Mouse (Mus musculus) embryonic facial prominence, embryonic 15.5 days (tissue): ENCODE data around the gene Plekhg3. TPM values are rescaled to one million over a fixed set of nuclear protein-coding genes. Genes with fewer than 3 reads are reported as not detected.
A peak's percentile ranks its signal among the peaks of the same experiment; 100 is the strongest.

Experiments
- ATAC-seq: fragments of 200-750 bp; cut with Nextera tagmentation; 2 replicates; pipeline ENCODE4 v1.8.0; 2017; ENCODE audit warnings: low read depth, moderate TSS enrichment; ENCODE audit not compliant: insufficient number of reproducible peaks, low FRiP score, low TSS enrichment
- H3K27ac ChIP-seq: fragments of 300-500 bp; sonication (generic); replicated peaks from 2 replicates; pipeline ENCODE4 v1.5.1; 2015; ENCODE audit warnings: mild to moderate bottlenecking, inconsistent platforms
- H3K27me3 ChIP-seq: fragments of 300-500 bp; sonication (generic); 2 replicates; pipeline ENCODE4 v1.6.1; 2015; ENCODE audit warnings: inconsistent platforms
- H3K36me3 ChIP-seq: fragments of 300-500 bp; sonication (generic); 2 replicates; pipeline ENCODE4 v1.6.1; 2015; ENCODE audit warnings: mild to moderate bottlenecking, inconsistent platforms
- H3K4me1 ChIP-seq: fragments of 300-500 bp; sonication (generic); 2 replicates; pipeline ENCODE4 v1.6.1; 2015; ENCODE audit warnings: inconsistent platforms
- H3K4me2 ChIP-seq: fragments of 300-500 bp; sonication (generic); replicated peaks from 2 replicates; pipeline ENCODE4 v1.6.1; 2015; ENCODE audit warnings: mild to moderate bottlenecking, inconsistent platforms
- H3K4me3 ChIP-seq: fragments of 300-500 bp; sonication (generic); replicated peaks from 2 replicates; pipeline ENCODE4 v1.5.1; 2015; ENCODE audit warnings: mild to moderate bottlenecking, inconsistent platforms
- H3K9ac ChIP-seq: fragments of 300-500 bp; sonication (generic); 2 replicates; pipeline ENCODE4 v1.6.1; 2015; ENCODE audit warnings: inconsistent platforms
- H3K9me3 ChIP-seq: fragments of 300-500 bp; sonication (generic); replicated peaks from 2 replicates; pipeline ENCODE4 v1.6.1; 2016; ENCODE audit warnings: inconsistent platforms
- WGBS: fragments of 180-500 bp; shearing (Covaris S2); methylation state at CpG from one replicate; pipeline ENCODE4 v1.1.7; 2015; 5-methylcytosine and 5-hydroxymethylcytosine counted together
- polyA plus RNA-seq: library from polyadenylated mRNA; unstranded; fragments of >200 nt; fragmentation: Nextera tagmentation; extraction: Ambion mirVana; gene quantifications from 2 replicates; pipeline ENCODE4 v1.2.1, GENCODE M21; 2015

Plekhg3 gene
- polyA plus RNA-seq, 1 experiment from 2014 or later: 8.9 TPM

GRCm38 (mm10) chr12:76540169-76540568 lies 9.5 kb downstream of the Plekhg3 start:
- 86% methylated on average over 3 of the region's 3 CpGs for WGBS

GRCm38 (mm10) chr12:76540701-76541221 lies 10.1 kb downstream of the Plekhg3 start:
- Histone ChIP-seq H3K27ac (peak overlapping the region; percentile 48; the same call in 1 of the 2 replicates), H3K36me3 (no peaks in the 10 kb centered on the region), H3K4me3 (no peak overlapping the region), H3K9me3 (no peaks in the 10 kb centered on the region), H3K27me3 (no peaks in the 10 kb centered on the region), H3K4me1 (peaks cover 18% of the 10 kb centered on the region), H3K4me2 (no peak overlapping the region), H3K9ac (no peak overlapping the region)
- ATAC-seq: no peak
- WGBS: 73% methylated on average over 10 of the region's 10 CpGs

More at GRCm38 (mm10) chr12:76540169-76540568, 9.5 kb downstream of the Plekhg3 start:
- Histone ChIP-seq H3K27me3 (no peaks in the 10 kb centered on the region), H3K4me2 (no peak overlapping the region), H3K4me1 (peaks cover 23% of the 10 kb centered on the region), H3K9me3 (no peaks in the 10 kb centered on the region), H3K36me3 (no peaks in the 10 kb centered on the region), H3K4me3 (no peak overlapping the region), H3K27ac (no peak overlapping the region), H3K9ac (no peak overlapping the region)
- ATAC-seq: no peak

- no peak overlapping the region for H3K4me3 ChIP-seq
- 0 out of 2 replicates have a peak overlapping the region, but pooled peaks have one; percentile 8 for H3K4me2 ChIP-seq
- no peaks in the 10 kb centered on the region for H3K36me3 ChIP-seq
- ATAC-seq: no peak
- H3K27me3 ChIP-seq: no peaks in the 10 kb centered on the region
- peak overlapping the region; percentile 48; the same call in 1 of the 2 replicates for H3K27ac ChIP-seq
- H3K4me1 ChIP-seq: peaks cover 23% of the 10 kb centered on the region
- 24% methylated on average over 8 of the region's 8 CpGs for WGBS
- no peaks in the 10 kb centered on the region for H3K9me3 ChIP-seq
- H3K9ac ChIP-seq: no peak overlapping the region
These were observed 10.8 kb downstream of the Plekhg3 start for GRCm38 (mm10) chr12:76541475-76541874.

DNA sequence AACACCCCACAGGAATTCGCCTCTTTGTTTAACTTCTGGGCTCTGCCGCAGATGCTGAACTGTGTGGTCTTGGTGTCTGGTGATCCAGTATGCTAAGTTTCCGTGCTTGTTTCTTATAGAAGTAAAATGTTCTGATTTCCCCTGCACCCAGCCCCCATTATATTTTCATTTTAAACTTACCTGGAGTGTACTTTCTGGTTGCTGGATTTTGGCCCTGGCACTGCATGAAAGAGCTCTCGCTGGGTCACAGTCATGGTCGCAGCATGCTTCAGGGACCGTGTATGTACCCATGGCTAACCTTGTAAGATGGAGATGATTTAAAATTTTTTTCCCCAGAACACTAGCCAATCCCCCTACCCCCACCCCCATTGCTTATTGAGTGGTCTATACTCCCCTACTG lies 11.2 kb downstream of the Plekhg3 start:
- H3K9me3 ChIP-seq: no peaks in the 10 kb centered on the region
- H3K36me3 ChIP-seq: no peaks in the 10 kb centered on the region
- no peaks in the 10 kb centered on the region for H3K27me3 ChIP-seq
- 0 out of 2 replicates have a peak overlapping the region, but pooled peaks have one; percentile 8 for H3K4me2 ChIP-seq
- H3K9ac ChIP-seq: no peak overlapping the region
- H3K4me3 ChIP-seq: no peak overlapping the region
- WGBS: 51% methylated on average over 6 of the region's 6 CpGs
- H3K4me1 ChIP-seq: peaks cover 27% of the 10 kb centered on the region
- ATAC-seq: no peak
- H3K27ac ChIP-seq: peak overlapping the region; percentile 48; the same call in 1 of the 2 replicates

GRCm38 (mm10) chr12:76545786-76546370 lies 15.2 kb downstream of the Plekhg3 start:
- Histone ChIP-seq H3K4me2 (peak overlapping the region; percentile 49; the same call in 1 of the 2 replicates), H3K27ac (no peak overlapping the region), H3K9ac (no peak overlapping the region), H3K27me3 (no peaks in the 10 kb centered on the region), H3K4me3 (no peak overlapping the region), H3K9me3 (no peaks in the 10 kb centered on the region), H3K4me1 (peaks cover 51% of the 10 kb centered on the region), H3K36me3 (no peaks in the 10 kb centered on the region)
- 45% methylated on average over 15 of the region's 15 CpGs for WGBS
- ATAC-seq: no peak

GRCm38 (mm10) chr12:76546383-76547276 lies 15.9 kb downstream of the Plekhg3 start:
- no peak for ATAC-seq
- H3K27me3 ChIP-seq: no peaks in the 10 kb centered on the region
- peak overlapping the region; percentile 28 for H3K4me3 ChIP-seq
- H3K9me3 ChIP-seq: no peaks in the 10 kb centered on the region
- H3K4me2 ChIP-seq: peak overlapping the region; percentile 49
- H3K9ac ChIP-seq: no peak overlapping the region
- H3K36me3 ChIP-seq: no peaks in the 10 kb centered on the region
- H3K27ac ChIP-seq: peak overlapping the region; percentile 85
- WGBS: 9% methylated on average over 28 of the region's 28 CpGs
- peaks cover 44% of the 10 kb centered on the region for H3K4me1 ChIP-seq

- Histone ChIP-seq H3K4me2 (peak overlapping the region; percentile 49), H3K4me1 (peaks cover 47% of the 10 kb centered on the region), H3K36me3 (no peaks in the 10 kb centered on the region), H3K9me3 (no peaks in the 10 kb centered on the region), H3K27ac (peak overlapping the region; percentile 85), H3K27me3 (no peaks in the 10 kb centered on the region), H3K9ac (no peak overlapping the region), H3K4me3 (peak overlapping the region; percentile 28)
- 26% methylated on average over 13 of the region's 13 CpGs for WGBS
- ATAC-seq: peak; percentile 82
These were observed 16.9 kb downstream of the Plekhg3 start for GRCm38 (mm10) chr12:76547409-76548081.

DNA sequence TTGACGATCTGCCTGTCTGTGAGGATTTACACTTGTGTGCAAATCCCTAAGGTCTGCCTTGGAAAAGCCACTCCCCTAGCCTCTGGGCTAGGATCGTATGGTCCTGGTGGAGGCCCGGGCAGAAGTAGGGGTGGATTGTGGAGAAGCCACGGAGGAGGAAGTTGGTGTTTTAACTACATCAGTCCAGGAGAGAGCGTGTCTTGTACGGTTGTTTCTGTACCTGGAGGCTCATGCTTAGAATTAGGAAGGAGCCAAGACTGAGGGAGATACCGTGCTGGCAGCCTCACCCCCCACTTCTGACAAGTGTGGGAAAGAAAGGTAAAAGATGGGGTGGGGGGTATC lies 17.4 kb downstream of the Plekhg3 start:
- no peak for ATAC-seq

GRCm38 (mm10) chr12:76549203-76549602 lies 18.5 kb downstream of the Plekhg3 start:
- H3K9me3 ChIP-seq: no peaks in the 10 kb centered on the region
- H3K4me1 ChIP-seq: peaks cover 52% of the 10 kb centered on the region

More for the DNA sequence above, 17.4 kb downstream of the Plekhg3 start:
- H3K27ac ChIP-seq: peak overlapping the region; percentile 85
- H3K4me1 ChIP-seq: peaks cover 47% of the 10 kb centered on the region
- 19% methylated on average over 7 of the region's 7 CpGs for WGBS
- H3K36me3 ChIP-seq: no peaks in the 10 kb centered on the region
- no peak overlapping the region for H3K9ac ChIP-seq
- H3K27me3 ChIP-seq: no peaks in the 10 kb centered on the region
- H3K4me3 ChIP-seq: no peak overlapping the region; the same call in none of the 2 replicates
- no peaks in the 10 kb centered on the region for H3K9me3 ChIP-seq
- H3K4me2 ChIP-seq: no peak overlapping the region; the same call in 1 of the 2 replicates

DNA sequence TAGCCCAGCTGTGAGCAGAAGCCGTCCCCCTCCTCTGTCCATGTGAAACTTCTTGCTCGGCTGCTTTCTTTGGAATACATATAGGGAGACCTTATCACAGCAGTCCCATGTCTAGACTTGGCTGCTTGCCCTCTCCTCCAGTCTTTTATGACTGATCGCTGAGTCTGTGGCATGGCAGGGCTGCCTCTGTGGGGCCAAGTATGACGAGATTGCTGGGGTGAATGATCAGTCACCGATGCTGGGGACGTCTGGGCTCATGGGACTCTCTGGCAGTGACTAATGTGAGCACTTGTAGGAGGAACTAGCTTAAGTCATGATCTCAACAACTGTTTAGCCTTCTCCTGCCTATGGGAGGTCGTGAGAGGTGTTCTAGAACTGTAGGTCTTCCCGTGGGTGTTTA lies 21.6 kb downstream of the Plekhg3 start:
- H3K9ac ChIP-seq: no peak overlapping the region
- no peak overlapping the region; the same call in 1 of the 2 replicates for H3K27ac ChIP-seq
- no peaks in the 10 kb centered on the region for H3K27me3 ChIP-seq
- H3K36me3 ChIP-seq: no peaks in the 10 kb centered on the region
- no peak for ATAC-seq
- H3K4me3 ChIP-seq: no peak overlapping the region
- no peak overlapping the region for H3K4me2 ChIP-seq
- 53% methylated on average over 8 of the region's 8 CpGs for WGBS
- no peaks in the 10 kb centered on the region for H3K9me3 ChIP-seq
- peaks cover 59% of the 10 kb centered on the region for H3K4me1 ChIP-seq

More at GRCm38 (mm10) chr12:76549203-76549602, 18.5 kb downstream of the Plekhg3 start:
- Histone ChIP-seq H3K4me2 (no peak overlapping the region), H3K27me3 (no peaks in the 10 kb centered on the region), H3K9ac (no peak overlapping the region), H3K36me3 (no peaks in the 10 kb centered on the region), H3K27ac (no peak overlapping the region), H3K4me3 (no peak overlapping the region)
- 64% methylated on average over 3 of the region's 3 CpGs for WGBS
- no peak for ATAC-seq

DNA sequence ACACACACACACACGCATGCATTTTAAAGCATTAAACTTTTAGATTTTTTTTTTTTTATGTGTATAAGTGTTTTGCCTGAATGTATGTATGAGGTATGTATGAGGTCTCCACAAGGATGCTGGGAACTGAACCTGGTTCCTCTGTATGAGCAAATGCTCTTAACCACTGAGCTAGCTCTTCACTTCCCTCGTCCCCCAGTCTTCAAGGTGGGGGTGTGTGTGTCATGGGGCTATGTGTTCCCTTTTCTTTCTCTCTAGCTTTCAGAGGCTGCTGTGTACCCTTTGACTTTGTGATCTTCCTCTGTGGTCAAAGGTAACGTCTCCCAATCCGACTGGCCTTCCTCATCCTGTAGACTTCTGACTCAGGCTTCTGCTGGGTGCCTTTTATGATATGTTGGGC lies 22.3 kb downstream of the Plekhg3 start:
- H3K9me3 ChIP-seq: no peaks in the 10 kb centered on the region
- no peak overlapping the region for H3K27ac ChIP-seq
- no peak overlapping the region for H3K9ac ChIP-seq
- no peaks in the 10 kb centered on the region for H3K27me3 ChIP-seq
- 83% methylated on average over 4 of the region's 4 CpGs for WGBS
- H3K36me3 ChIP-seq: no peaks in the 10 kb centered on the region
- ATAC-seq: no peak
- H3K4me3 ChIP-seq: no peak overlapping the region
- no peak overlapping the region for H3K4me2 ChIP-seq
- H3K4me1 ChIP-seq: peaks cover 52% of the 10 kb centered on the region
